Mouse (Mus musculus) myocyte (in vitro differentiated cells): ENCODE results near the gene Mlana.

ENCODE experiments used
- CEBPB ChIP-seq: IDR thresholded peaks from 2 replicates; pipeline ENCODE4 v1.6.1; 2011; ENCODE audit warnings: mild to moderate bottlenecking, moderate library complexity; ENCODE audit not compliant: poor library complexity, insufficient read depth, severe bottlenecking
- MAX ChIP-seq: IDR thresholded peaks from one replicate; pipeline ENCODE4 v1.6.1; 2011; ENCODE audit warnings: low read depth, mild to moderate bottlenecking, control low read depth
- MYOD1 ChIP-seq, 3 experiments: IDR thresholded peaks; one replicate each; pipeline ENCODE4 v1.6.1; 2011; ENCODE audit warnings: control low read depth in 2 of 3, low read depth in 2 of 3, mild to moderate bottlenecking in 2 of 3, moderate library complexity in 1 of 3; ENCODE audit not compliant: insufficient read length in 2 of 3, control insufficient read depth in 1 of 3
- MYOG ChIP-seq, 3 experiments: IDR thresholded peaks; one replicate each; pipeline ENCODE4 v1.6.1; 2011; ENCODE audit warnings: control low read depth in 2 of 3, low read depth in 2 of 3, mild to moderate bottlenecking in 2 of 3; ENCODE audit not compliant: insufficient read length in 2 of 3, control insufficient read depth in 1 of 3, insufficient read depth in 1 of 3
- POLR2A ChIP-seq: IDR thresholded peaks from one replicate; pipeline ENCODE4 v1.6.1; 2011; ENCODE audit warnings: low read depth, mild to moderate bottlenecking, control low read depth, moderate library complexity; ENCODE audit not compliant: insufficient read length
- POLR2AphosphoS2 ChIP-seq: IDR thresholded peaks from one replicate; pipeline ENCODE4 v1.6.1; 2011; ENCODE audit warnings: low read depth, control low read depth; ENCODE audit not compliant: insufficient read length
- REST ChIP-seq: IDR thresholded peaks from one replicate; pipeline ENCODE4 v1.6.1; 2011; ENCODE audit warnings: mild to moderate bottlenecking, control low read depth, moderate library complexity; ENCODE audit not compliant: insufficient read depth, insufficient read length
- TCF12 ChIP-seq: IDR thresholded peaks from one replicate; pipeline ENCODE4 v1.6.1; 2011; ENCODE audit warnings: mild to moderate bottlenecking, control low read depth; ENCODE audit not compliant: poor library complexity, insufficient read depth, severe bottlenecking
- TCF3 ChIP-seq: IDR thresholded peaks from one replicate; pipeline ENCODE4 v1.6.1; 2011; ENCODE audit warnings: low read depth, control low read depth; ENCODE audit not compliant: insufficient read length
- USF1 ChIP-seq: IDR thresholded peaks from one replicate; pipeline ENCODE4 v1.6.1; 2011; ENCODE audit warnings: low read depth, mild to moderate bottlenecking, control low read depth, moderate library complexity

DNA sequence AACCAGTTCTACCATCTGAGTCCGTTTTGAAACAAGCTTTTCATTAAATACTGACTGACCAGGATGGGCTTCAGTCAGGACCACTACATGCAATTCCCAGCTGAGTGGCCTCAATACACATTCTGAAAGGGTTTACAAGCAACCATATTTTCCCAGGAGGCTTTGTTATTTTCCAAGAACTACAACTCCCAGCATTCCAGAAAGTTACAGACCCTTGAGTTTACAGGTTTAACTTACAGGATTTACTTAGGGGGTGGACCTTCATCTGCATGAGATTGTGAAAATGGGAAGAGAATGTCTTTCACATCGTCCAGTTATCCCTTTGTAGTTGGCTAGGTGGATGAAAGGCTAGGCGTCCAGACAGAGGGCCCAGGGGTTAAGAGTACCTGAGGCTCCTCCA, 40.6 kb upstream of the Mlana start:
- TF ChIP-seq POLR2A (no peak), TCF12 (no peak), MYOG (IDR thresholded peaks at IDR 0.05; ENCODE audit: control insufficient read depth in 1 of 3, insufficient read depth in 1 of 3, insufficient read length in 2 of 3, low read depth in 2 of 3) (no peak), MYOD1 (IDR thresholded peaks at IDR 0.05; ENCODE audit: control insufficient read depth in 1 of 3, insufficient read length in 2 of 3, low read depth in 2 of 3) (no peak), MAX (no peak), POLR2AphosphoS2 (no peak), CEBPB (no peak), REST (no peak), USF1 (no peak), TCF3 (no peak)
